Mouse (Mus musculus): ENCODE data around the gene Prtn3.

- TF ChIP-seq EP300 (IDR thresholded peaks at IDR 0.05) (0 out of 2 replicates have a peak, but pooled peaks have one; percentile 10), CTCF (IDR thresholded peaks at IDR 0.05) (no peak)
Measured at GRCm38 (mm10) chr10:79858416-79859074, 15.7 kb upstream of the Prtn3 start.
